Mouse (Mus musculus) adrenal gland, adult 8-10 months (tissue): ENCODE results near the gene Tcp11l2. TPM values are rescaled to one million over a fixed set of nuclear protein-coding genes. Genes with fewer than 3 reads are reported as not detected.

Source experiments
- DNase-seq: peaks from one replicate; pipeline ENCODE4 v3.0.0; 2022
- total RNA-seq, 4 experiments: library from RNA; stranded (reverse); gene quantifications; 2 replicates each; pipeline ENCODE4 v1.2.4; 2022

Gene Tcp11l2
- total RNA-seq, 4 experiments from 2014 or later, result 45.8 to 51.1 (median 48.8) TPM

DNA sequence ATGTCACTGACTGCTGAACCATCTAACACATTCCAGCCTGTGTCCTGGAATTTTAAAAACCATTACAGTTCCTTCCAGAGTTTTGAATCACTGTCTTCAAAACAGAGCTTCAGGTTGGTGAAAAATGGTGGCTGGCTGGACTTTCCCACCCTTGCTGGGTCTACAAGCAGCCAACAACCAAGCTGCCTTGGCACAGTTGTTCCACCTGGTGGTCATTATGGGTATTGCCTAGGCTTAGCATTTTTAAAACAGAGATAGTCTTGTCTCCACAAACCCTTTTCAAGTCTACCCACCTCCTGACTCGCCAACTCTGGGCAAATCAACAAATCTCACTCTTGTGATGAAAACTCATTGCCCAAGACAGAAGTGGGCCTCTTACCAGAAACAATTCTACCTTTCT lies 17.9 kb upstream of the Tcp11l2 start:
- DNase-seq, result no peak

DNA sequence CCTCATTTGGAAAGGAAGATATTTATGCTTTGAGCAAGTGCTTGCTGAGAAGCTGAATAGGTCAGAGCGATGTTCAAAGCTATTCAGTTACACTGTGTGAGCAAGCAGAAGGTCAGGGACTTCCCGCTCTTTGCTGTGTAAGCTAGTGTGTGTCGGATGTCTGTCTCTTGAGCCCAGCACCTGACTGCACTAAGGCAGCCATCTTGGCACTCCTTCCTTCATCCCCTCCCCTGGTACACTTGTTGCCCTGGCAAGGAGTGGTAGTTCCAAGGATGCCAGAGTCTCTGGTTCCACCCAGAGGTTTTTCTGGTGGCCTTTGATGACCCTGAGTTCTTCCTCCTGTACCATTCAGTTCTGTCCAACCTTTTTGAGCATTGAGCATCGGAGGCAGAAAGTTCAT lies 16.4 kb upstream of the Tcp11l2 start:
- DNase-seq, result no peak

DNA sequence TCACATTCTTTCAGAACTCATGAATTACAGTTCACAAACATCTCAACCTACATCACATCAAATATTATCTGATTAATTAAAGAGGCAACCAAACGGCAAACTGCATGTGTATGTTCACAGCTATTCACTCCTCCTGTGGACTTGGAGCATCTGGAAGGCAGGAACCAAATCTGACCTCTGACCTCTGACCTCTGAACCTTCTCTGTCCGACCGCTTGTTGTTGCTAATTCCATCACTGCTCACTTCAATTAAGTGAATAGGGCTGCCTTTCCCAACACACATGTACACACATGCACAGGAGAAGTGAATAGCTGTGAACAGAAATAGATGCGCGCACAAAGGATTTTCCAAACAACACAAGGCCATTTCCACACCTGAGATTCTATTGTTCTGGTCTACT lies 14.3 kb upstream of the Tcp11l2 start:
- DNase-seq, result no peak

DNA sequence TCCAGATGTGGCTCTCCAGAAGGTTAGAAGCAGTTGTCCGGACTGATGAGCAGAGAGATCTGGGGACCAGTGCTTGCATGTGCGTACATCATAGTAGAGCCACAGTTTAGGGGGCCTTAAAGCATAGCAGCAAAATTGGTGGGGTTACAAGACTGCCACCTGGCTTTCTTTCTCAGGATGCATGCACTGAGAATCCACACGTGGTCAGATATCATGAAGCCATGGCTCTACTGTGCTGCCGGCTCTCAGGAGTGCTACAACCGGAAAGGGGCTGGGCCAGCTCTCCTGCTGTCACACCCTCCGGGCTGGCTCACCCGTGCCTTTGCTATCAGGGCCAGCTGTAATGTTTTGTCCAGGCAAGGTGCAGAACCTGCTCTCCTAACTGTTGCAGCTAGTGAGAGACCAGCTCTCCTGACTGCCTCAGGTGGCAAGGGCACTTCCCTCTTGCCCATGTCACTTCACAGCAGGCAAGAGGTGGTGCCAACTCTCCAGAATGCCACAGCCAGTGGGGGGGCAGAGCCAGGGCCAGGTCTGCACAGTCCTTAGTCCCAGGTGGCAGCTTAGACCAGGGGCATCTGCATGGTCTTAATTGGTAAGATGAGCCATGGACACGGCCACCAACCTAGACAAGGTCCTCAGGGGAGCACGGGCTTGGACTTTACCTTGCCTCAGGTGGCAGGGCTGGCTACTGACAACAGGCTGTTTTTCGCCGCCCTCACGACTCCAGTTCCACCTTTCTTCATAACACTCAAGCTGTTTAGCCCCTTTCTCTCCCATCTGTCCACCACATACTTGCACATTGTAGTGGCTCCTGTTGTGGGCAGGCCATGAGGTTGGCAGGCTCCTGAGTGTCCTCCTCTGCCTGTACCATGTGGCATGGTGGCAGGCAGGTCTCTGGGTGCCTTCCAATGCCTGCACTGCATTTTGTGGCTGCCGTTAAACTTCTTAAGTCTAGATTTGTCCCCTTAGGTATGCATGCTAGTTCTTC lies 13.6 kb upstream of the Tcp11l2 start:
- DNase-seq, result no peak

DNA sequence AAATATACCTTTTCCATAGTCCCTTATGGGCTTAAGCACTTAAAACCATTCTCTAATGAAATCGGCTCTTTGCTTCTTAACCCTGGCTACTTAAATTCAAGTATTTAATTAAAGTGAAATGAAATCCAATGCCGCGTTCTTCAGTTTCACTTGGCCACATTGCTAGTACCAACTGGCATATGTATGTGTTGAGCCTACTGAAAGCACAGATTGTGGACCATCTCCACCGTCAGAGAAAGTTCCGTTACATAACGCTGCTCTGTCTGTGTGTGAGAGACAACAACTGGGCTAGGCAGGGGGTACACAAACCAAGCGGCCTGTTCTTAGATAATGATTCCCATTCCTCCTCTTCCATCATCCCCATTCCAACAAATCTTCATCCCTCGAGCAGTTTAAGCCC lies 12.0 kb upstream of the Tcp11l2 start:
- DNase-seq, result no peak

DNA sequence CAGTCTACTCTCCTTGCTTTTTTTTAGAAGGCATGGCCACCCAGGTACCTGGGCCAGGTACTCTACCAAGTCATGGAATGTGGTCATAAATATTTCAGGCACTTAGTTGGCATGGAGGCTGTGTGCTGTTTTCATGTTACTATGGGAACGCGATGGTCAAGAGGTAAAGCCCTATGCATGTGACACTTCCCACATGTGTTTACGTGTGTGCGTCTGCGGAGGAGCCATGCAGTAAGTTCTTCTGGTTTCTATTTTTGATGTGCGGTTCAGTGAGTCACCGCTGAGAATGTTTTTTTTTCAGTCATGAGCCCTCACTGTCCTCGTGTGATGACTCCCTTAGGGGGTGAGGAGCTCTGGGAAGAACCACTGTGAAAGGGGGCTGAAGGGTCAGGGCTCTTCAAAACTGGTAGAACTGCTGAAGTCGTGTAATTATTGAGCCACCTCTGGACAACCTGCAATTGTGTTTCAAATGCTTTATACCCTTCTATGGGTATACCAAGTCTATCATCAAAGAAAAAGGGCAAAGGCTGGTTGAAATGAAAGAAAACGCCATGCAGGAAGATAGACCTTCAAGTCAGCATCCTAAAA lies 5.3 kb upstream of the Tcp11l2 start:
- no peak for DNase-seq

DNA sequence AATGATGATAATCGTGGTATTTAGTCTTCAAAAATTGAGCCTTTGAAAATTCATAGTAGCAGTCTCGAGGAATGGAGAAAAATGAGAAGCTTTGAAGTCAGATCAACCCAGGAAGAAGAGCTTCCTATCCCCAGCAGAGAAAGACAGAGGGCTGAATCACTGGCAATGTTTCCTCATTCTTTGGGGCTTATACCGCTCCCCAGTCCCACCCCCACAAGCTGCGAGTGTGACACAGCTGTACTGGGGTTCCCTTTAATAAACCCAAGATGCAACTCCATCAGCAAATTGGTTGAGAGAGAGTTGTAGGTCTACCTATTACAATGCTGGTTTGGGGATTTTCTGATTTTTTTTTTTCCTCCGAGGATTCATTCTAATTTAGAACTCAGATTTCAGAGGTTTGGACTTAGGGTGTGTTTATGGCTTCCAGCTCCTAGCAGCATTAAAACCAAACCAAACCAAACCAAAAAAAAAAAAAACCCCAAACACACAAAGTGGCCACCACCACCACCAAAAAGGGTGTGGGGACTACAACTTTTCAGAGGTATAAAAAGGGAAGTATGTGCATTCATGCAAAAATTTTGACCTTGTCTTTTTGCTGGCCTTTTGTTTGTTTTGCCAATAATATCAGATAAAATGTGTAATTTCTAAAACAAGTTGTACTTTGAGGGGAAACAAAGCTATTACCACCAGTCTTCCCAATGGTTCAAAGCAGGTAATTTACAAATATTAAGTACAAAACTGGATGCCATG lies 2.6 kb upstream of the Tcp11l2 start:
- no peak for DNase-seq

DNA sequence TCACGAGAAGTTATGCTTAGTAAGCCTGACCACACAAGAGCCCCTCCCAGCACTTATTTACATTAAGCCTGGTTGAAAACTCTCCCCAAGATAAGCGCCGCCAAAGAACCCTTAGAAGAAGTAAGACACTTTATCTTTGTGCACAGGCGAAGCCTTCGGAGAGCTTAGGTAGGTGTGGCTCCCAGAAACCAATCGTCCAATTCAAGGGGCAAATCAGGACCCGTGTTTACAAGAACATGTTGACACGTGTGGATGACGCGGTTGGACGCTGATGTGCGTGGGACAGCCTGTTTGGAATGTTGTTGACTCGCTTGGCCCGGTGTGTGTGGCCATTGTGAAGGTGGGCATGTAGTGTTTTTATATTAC lies 414 bp upstream of the Tcp11l2 start:
- no peak for DNase-seq

DNA sequence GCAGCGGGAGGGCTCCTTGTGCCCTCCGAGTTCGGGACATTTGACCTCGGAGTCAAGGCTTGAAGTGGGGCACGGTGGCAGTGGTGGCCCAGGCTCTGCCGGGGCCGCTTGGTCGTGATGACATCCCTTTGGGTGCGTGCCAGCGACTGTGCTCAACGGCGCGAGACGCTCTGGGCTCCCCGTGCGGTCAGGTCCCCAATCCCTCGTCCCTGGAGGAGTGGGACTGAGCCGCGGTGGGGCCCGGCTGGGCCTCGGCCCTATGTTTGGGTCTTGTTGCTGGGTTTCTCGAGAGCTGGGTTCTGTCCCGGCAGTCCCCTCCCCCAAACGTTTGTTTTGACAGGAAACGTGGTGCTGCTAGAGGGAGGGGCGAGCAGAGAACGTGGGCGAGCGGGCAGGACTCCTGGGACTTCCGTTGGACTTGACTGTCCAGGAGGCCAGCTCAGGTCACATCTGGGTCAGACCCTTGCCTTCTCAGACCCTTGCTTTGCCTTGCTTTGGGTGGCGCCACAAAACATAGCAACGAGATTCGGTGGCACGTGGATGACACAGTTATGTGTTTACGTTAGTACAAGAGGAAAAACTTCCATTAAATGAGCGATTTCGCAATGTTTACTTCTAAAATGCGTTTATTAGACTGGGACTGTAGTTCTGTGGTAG lies 773 bp downstream of the Tcp11l2 start:
- peak; percentile 84 for DNase-seq

DNA sequence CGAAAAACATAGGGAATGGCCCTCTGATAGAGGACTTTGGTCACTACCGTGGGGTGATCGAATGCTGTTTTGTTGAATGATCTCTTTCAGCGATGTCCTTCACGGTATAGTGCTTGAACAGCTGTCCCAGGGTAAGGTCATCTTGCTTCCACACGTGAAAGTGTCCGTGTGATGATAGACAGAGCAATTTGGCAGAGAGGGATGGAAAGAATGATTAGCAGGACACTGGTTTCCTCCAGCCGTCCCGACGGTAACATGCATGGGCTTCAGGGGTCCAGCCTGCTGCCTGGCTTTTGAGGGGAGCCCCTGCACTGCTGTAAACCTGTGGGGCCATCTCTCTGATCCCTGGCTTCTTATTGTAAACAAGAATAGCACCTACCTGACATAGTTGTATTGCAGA lies 2.3 kb downstream of the Tcp11l2 start:
- DNase-seq, result no peak

DNA sequence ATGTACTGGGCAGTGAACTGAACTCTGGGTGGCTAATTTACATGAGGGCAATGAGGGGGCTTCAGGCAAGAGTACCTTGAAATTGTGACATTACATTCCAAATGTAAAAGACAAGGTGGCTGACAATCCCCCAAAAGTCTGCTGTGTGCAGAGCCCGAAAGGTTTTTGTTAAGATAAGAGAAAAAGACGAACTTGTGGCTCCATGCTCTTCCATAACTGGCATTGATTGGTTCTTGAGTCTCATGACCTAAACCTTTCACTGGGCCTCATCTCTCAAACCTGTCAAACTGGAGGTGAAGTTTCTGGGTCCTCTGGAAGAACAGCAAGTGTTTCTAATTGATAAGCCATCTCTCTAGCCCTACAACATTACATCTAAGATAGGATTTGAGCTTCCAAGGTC lies 3.1 kb downstream of the Tcp11l2 start:
- no peak for DNase-seq

DNA sequence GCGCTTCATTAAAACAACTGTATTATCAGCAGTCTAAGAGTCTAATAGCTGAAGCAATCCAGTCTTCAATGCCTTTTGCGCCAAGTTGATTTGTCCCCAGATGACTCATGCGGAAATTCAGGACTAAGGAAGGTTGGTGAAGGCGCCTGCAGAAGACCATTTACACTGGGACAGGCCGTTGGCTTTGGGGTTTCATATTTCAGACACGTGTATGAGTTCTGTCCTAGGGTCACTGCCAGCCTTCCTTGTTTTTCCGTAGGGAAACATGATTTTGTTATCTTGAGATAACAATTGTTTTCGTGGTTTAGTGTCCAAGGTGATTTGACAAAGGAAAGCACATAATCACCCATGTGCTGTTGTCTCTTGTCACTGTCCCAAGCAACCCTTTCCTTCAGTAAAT lies 4.8 kb downstream of the Tcp11l2 start:
- DNase-seq, result no peak

DNA sequence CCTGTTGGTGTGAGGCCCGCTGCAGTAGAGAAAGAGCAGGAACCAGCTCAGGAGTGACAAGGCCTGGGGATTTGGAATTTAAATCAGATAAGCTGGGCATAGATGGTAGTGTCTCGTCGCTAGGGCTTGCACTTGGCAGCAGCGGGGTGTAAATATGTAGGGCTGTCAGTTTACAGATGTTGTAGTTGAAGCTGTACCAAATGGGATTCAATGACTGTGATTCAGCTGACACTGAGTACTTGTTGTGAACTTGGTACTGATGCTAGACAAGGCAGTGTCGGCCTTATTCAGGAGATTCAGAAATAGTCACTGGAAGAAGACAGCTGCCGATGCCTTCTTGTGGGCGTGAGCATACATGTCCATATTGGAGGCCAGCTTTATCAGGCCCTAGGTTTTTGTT lies 5.8 kb downstream of the Tcp11l2 start:
- DNase-seq, result no peak

DNA sequence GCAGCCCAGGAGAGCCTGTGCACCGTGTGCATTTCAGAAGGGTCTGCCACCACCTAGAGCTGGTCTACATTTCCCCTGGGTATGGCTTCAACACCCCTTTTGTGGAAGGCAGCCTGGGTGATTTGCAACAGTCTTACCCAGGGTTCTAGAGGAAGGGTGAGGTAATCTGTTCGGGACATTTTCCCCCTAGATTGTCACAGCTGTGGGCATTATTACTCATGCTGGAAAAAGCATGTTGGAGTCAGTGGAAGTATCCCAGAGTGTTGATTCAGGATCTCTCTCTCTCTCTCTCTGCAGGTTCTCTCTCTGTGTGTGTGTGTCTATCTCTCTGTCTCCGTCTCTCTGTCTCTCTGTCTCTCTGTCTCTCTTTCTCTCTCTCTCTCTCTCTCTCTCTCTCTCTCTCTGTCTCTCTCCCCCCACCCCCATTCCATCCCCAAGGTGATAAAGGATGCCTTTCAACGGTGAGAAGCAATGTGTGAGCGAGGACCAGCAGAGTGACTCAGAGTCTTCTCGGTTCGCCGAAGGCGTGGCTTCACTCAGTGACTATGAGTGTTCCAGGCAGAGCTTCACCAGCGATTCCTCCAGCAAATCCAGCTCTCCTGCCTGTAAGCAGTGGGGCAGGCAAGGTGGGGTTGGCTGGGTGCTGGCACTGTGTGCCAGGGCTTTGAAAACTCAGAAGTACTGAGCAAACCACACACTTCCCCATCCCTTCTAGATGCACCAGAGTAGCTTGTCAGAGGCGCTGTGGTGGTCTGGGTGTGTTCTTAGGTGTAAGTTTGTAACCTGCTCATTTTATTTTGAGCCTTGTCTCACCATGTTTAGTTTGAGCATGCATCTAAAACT lies 8.2 kb downstream of the Tcp11l2 start:
- DNase-seq, result no peak

DNA sequence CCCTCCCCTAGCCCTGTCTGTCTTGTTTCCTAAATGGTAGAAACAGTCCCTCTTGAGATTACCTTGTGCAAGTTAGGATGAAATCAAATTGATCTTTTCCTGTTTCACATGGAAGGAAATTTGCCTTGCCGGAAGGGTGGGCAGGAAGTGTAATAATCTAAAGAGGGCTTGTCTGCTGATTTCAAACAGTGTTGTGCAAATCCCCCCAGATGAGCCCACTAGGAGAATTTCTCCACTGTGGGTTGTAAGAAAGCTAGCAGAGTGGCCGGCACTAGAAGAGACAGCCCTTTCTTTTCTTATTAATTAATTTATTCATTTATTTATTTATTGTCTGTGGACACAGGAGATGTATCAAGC lies 8.8 kb downstream of the Tcp11l2 start:
- no peak for DNase-seq

DNA sequence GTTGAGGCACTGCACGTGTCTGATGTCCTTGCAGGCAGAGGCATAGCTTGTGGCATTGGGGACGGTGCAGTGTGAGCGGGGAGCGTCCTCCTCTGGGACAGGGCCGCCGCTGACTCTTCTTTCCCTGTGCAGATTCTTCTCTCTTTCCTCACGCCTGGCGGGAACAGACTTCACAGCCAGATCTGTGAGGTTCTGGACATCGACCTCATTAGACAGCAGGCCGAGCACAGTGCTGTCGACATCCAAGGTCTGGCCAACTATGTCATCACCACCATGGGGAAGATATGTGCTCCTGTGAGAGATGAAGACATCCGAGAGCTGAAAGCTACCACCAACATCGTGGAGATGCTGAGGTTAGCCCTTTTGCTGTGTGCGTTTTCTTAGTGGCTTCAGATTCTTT lies 14.5 kb downstream of the Tcp11l2 start:
- DNase-seq, result peak; percentile 78

DNA sequence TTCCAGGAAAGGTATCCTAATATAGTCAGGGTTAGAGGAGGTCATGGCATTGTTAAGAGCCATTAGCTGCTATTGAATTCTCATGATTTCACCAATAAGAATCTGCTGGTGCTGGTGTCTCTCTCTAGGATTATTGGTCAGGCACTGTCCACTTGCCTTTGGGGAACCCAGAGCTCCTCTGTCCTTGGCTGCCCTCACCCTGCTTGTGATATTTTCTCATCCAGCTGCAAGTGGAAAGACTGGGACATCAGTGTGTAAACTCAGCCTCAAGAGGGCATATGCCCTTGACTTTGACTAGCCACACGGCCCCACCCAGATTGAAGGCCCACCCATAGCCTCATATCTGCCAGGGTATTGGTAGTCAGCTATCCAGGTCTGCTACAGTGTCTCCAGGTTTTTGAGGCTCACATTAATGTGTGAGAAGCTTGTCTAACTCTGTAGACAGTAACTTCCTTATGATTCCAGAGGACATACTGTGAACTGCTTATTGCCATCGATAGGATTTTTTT lies 15.3 kb downstream of the Tcp11l2 start:
- no peak for DNase-seq

DNA sequence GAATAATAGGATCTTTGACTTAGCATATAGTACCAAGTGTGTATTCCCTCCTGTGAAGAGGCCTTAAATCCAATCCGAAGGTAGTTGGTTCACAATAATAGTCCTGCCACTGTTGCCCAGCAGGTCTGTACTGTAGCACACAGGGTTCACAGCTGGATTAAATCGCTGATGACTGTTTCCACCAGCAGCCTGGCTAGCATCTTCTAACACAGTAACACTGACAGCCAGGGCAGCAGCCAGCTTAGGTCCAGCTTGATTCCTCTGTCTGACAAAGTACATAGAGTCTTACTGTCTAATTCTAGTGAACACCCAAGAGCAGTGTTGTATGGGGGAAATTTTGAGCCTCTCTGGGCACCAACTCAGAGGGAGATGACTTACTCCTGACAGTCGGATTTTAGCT lies 16.3 kb downstream of the Tcp11l2 start:
- no peak for DNase-seq

DNA sequence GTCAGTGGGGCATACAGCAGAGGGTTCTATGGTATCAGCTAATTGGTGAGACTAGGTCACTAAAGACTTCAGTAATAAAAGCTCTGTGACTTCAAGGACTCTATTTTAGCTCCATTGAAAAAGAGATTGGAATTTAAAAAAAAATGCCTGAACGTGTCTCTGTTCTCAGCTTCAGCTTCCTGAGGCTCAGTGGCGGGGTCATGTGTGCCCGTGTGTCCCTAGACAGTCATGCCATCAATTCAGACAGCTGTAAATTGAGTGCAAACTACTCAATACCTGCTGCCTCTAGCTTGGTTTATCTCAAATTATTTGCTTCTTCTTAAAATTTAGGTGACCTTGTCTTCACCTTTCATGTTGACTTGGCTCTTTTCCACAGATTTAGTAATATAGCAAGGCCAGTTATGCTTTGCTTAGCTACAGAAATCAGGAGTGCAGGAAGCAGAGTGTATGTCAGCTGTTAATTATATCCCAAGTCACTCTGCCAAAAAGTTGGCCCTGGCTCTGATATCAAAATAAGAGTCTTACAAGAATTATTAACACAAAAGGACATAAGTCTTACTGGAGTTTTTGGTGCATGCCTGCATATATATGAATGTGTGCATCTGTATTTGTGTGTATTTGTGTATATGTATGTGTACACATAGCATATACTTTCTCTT lies 20.8 kb downstream of the Tcp11l2 start:
- DNase-seq, result no peak

DNA sequence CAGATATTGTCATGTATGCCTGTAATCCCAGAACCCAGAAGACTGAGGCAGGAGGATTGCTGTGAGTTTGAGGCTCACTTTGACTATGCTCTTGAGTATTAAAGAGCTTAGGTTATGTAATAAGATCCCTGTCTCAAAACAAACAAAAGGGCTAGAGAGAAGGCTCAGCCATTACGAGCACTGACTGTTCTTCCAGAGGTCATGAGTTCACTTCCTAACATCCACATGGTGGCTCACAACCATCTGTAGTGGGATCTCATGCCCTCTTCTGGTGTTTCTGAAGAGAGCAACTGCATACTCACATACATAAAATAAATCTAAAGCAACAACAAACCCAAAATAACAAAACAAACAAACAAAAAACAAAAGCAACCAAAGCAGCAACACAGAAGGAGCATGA lies 21.7 kb downstream of the Tcp11l2 start:
- no peak for DNase-seq

DNA sequence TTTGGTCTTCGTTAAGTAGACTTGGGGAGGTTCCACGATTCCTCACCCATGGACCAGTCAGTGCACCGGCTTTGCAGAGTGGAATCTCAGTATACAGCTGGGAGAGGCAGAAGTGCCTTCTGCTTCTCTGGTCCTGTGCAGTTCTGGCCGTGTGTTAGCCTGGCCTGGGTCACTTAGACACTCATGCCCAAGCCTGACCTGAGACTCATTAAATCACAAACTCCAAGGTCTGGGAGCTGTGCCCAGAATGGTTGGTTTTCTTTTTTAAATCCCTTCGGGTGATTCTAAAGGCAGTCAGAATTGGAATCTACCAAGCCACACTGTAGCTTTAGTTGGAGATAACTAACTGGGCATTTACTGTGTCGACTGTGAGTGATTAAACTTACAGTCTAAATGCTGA lies 23.7 kb downstream of the Tcp11l2 start:
- DNase-seq, result peak; percentile 65
